Mouse (Mus musculus) liver, embryonic 14.5 days (tissue): ENCODE data around the gene Sos2. TPM values are rescaled to one million over a fixed set of nuclear protein-coding genes. Genes with fewer than 3 reads are reported as not detected.
A peak's percentile ranks its signal among the peaks of the same experiment; 100 is the strongest.
"Not testable (repeated sequence)": the region's sequence is repeated elsewhere in the genome, so short reads cannot be mapped to it uniquely, and the experiment has no call there.

ENCODE experiments used
- ATAC-seq: fragments of 200-750 bp; cut with Nextera tagmentation; 2 replicates; pipeline ENCODE4 v1.8.0; 2017; ENCODE audit warnings: moderate number of reproducible peaks, mild to moderate bottlenecking, moderate library complexity; ENCODE audit not compliant: insufficient read depth
- DNase-seq, 3 experiments: peaks; one replicate each; pipeline ENCODE4 v3.0.0-alpha.2; 2012 to 2013; ENCODE audit warnings: low read depth in 3 of 3, low spot score in 3 of 3
- H3K27ac ChIP-seq: fragments of 300-500 bp; sonication (generic); 2 replicates; pipeline ENCODE4 v1.5.1; 2014; ENCODE audit warnings: moderate library complexity, mild to moderate bottlenecking, control low read depth, inconsistent platforms
- H3K27me3 ChIP-seq: fragments of 300-500 bp; sonication (generic); 2 replicates; pipeline ENCODE4 v1.6.1; 2014; ENCODE audit warnings: mild to moderate bottlenecking, low read length, moderate library complexity; ENCODE audit not compliant: control insufficient read depth, insufficient read depth
- H3K36me3 ChIP-seq: fragments of 300-500 bp; sonication (generic); replicated peaks from 2 replicates; pipeline ENCODE4 v1.6.1; 2014; ENCODE audit warnings: low read depth; ENCODE audit not compliant: control insufficient read depth, insufficient read depth
- H3K4me1 ChIP-seq, 2 experiments: fragments of 200-500 bp in 1 of 2; fragments of 300-500 bp in 1 of 2; sonication (generic) in 1 of 2; replicated peaks; 2 replicates each; pipeline ENCODE4 v1.6.1; 2012 to 2014; ENCODE audit warnings: antibody characterized with exemption in 1 of 2, inconsistent platforms in 1 of 2, low read length in 1 of 2; ENCODE audit not compliant: control insufficient read depth in 2 of 2, insufficient read depth in 2 of 2
- H3K4me2 ChIP-seq: fragments of 300-500 bp; sonication (generic); 2 replicates; pipeline ENCODE4 v1.6.1; 2014; ENCODE audit warnings: low read depth, mild to moderate bottlenecking, control low read depth, moderate library complexity
- H3K4me3 ChIP-seq, 2 experiments: fragments of 200-500 bp in 1 of 2; fragments of 300-500 bp in 1 of 2; sonication (generic) in 1 of 2; 2 replicates each; pipeline ENCODE4 v1.5.1; 2012 to 2014; ENCODE audit warnings: low read depth in 2 of 2, low read length in 2 of 2, mild to moderate bottlenecking in 2 of 2, control low read depth in 1 of 2, inconsistent platforms in 1 of 2, moderate library complexity in 1 of 2; ENCODE audit not compliant: insufficient read depth in 1 of 2
- H3K9ac ChIP-seq: fragments of 300-500 bp; sonication (generic); replicated peaks from 2 replicates; pipeline ENCODE4 v1.6.1; 2014; ENCODE audit warnings: mild to moderate bottlenecking, control low read depth, moderate library complexity
- H3K9me3 ChIP-seq: fragments of 300-500 bp; sonication (generic); 2 replicates; pipeline ENCODE4 v1.6.1; 2016; ENCODE audit warnings: low read length, mixed read lengths; ENCODE audit not compliant: control insufficient read depth
- CTCF ChIP-seq: IDR thresholded peaks from 2 replicates; pipeline ENCODE4 v1.5.1; 2016; ENCODE audit warnings: antibody characterized with exemption, low read depth, control low read depth
- EP300 ChIP-seq: IDR thresholded peaks from 2 replicates; pipeline ENCODE4 v1.6.1; 2016; ENCODE audit warnings: antibody characterized with exemption, low read depth
- WGBS: fragments of 180-500 bp; shearing (Covaris S2); extraction: QIAGEN DNeasy Blood & Tissue Kit; methylation state at CpG from one replicate; pipeline ENCODE4 v1.1.7; 2014; ENCODE audit not compliant: insufficient replicate concordance; 5-methylcytosine and 5-hydroxymethylcytosine counted together
- polyA plus RNA-seq, 2 experiments: library from polyadenylated mRNA; depleted of rRNA in 1 of 2; stranded (reverse) in 1 of 2; unstranded in 1 of 2; fragments of >200 nt; fragmentation: Nextera tagmentation in 1 of 2; extraction: Ambion mirVana in 1 of 2; gene quantifications; 2 replicates each; pipeline versions ENCODE4 v1.2.1 to v1.2.3; 2012 to 2014

Gene Sos2
- polyA plus RNA-seq, 2 experiments: 3.6 to 7.6 TPM

- ATAC-seq (no peak), DNase-seq (no peak)
- Histone ChIP-seq H3K9ac (no peak overlapping the region), H3K4me2 (no peak overlapping the region), H3K4me1 (no peaks in the 10 kb centered on the region), H3K36me3 (no peaks in the 10 kb centered on the region), H3K27me3 (no peaks in the 10 kb centered on the region), H3K4me3 (no peak overlapping the region), H3K27ac (no peak overlapping the region), H3K9me3 (no peaks in the 10 kb centered on the region)
- 85% methylated on average over 5 of the region's 5 CpGs for WGBS
- TF ChIP-seq CTCF (no peak), EP300 (no peak)
These were observed 14.9 kb downstream of the Sos2 start for GRCm38 (mm10) chr12:69666721-69667120.

- Histone ChIP-seq H3K27ac (no peak overlapping the region), H3K4me1 (no peaks in the 10 kb centered on the region), H3K36me3 (no peaks in the 10 kb centered on the region), H3K4me3 (no peak overlapping the region), H3K4me2 (no peak overlapping the region), H3K27me3 (no peaks in the 10 kb centered on the region), H3K9me3 (no peaks in the 10 kb centered on the region), H3K9ac (no peak overlapping the region)
- no peak for TF ChIP-seq EP300
- TF ChIP-seq CTCF: no peak
- 82% methylated on average over 5 of the region's 5 CpGs for WGBS
- no peak for DNase-seq
- ATAC-seq: no peak
These were observed 20.0 kb downstream of the Sos2 start for GRCm38 (mm10) chr12:69661658-69662057.

GRCm38 (mm10) chr12:69653973-69654372 is 27.7 kb downstream of the Sos2 start:
- H3K4me1 ChIP-seq, H3K36me3 ChIP-seq, H3K9ac ChIP-seq, H3K4me2 ChIP-seq, H3K27me3 ChIP-seq, H3K4me3 ChIP-seq, H3K27ac ChIP-seq, H3K9me3 ChIP-seq: not testable (repeated sequence)
- peak in 2 of 3 experiments; percentile 17 to 24 for DNase-seq
- peak; percentile 63 for ATAC-seq

GRCm38 (mm10) chr12:69649511-69649910 is 32.1 kb downstream of the Sos2 start:
- Histone ChIP-seq H3K9ac (no peak overlapping the region), H3K27me3 (no peaks in the 10 kb centered on the region), H3K9me3 (no peaks in the 10 kb centered on the region), H3K36me3 (peaks cover 3% of the 10 kb centered on the region), H3K4me2 (no peak overlapping the region), H3K4me1 (peaks cover 0 to 3% of the 10 kb centered on the region in 2 experiments; a peak in 2 of 4 replicates), H3K27ac (no peak overlapping the region), H3K4me3 (no peak overlapping the region)
- TF ChIP-seq EP300: no peak
- TF ChIP-seq CTCF: no peak
- no peak for ATAC-seq
- no peak for DNase-seq
- WGBS: 71% methylated on average over 8 of the region's 8 CpGs

DNA sequence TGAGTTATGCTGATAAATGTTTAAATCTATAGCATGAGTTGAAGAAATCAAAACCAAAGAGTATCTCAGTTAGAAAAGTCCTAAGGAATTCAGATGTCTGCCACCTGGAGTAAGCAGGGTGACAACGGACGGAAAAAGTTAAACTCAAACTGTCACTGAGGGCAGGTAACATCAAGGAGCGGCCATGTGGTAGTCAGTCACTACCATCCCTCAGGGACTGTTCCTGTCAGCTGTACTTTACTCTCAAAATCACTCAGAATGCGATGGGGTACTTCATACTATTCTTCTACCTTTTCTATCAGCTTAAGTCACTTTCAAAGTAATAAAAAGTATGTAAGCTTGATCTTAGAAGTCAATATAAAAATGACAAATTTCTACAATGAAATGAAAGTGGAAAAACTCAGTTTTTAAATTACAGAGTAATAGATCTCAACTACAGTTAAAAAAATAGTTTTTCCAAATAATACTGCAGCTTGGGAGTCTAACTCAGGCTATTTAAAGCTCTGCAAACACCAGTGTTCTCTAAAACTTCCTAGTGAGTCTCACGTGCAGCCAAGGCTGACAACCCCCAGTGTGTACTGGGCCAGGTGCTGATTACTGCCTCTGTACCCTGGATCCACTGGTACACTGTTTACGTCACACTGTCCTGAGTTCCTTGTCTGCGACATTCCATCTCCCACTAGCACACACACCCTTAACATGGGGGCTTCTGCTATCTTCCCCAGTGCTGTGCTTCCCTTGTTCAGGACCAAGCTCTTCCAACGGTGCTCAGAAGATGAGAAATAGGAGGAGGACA is 35.6 kb downstream of the Sos2 start:
- Histone ChIP-seq H3K9me3 (no peaks in the 10 kb centered on the region), H3K27me3 (no peaks in the 10 kb centered on the region), H3K9ac (no peak overlapping the region), H3K4me3 (no peak overlapping the region), H3K27ac (no peak overlapping the region), H3K4me1 (peaks cover 0 to 3% of the 10 kb centered on the region in 2 experiments; a peak in 2 of 4 replicates), H3K4me2 (no peak overlapping the region), H3K36me3 (no peaks in the 10 kb centered on the region; the same call in 1 of the 2 replicates)
- WGBS: 67% methylated on average over 8 of the region's 8 CpGs
- TF ChIP-seq CTCF (no peak), EP300 (no peak)
- no peak for ATAC-seq
- DNase-seq: no peak
